Mouse (Mus musculus): ENCODE measurements at regions not wholly inside any gene's neighbourhood (a gene's known extent, or its start where the extent isn't known, plus 50 kb on each side); places are given as distances from the start of the nearest gene placed in this dataset.

- TF ChIP-seq E2F4 (IDR thresholded peaks at IDR 0.05; ENCODE audit: insufficient read depth) (no peak), POLR2A (IDR thresholded peaks at IDR 0.05; ENCODE audit: insufficient read length, low read depth) (no peak), MYOG (IDR thresholded peaks at IDR 0.05; ENCODE audit: control insufficient read depth in 1 of 3, insufficient read depth in 1 of 3, insufficient read length in 2 of 3, low read depth in 2 of 3) (no peak), CEBPB (IDR thresholded peaks at IDR 0.05; ENCODE audit: insufficient read depth, poor library complexity, severe bottlenecking) (no peak), TCF12 (IDR thresholded peaks at IDR 0.05; ENCODE audit: insufficient read depth, poor library complexity, severe bottlenecking) (no peak), SRF (IDR thresholded peaks at IDR 0.05; ENCODE audit: control insufficient read depth, insufficient read length, low read depth) (no peak)
These were observed 107.1 kb downstream of the Rpl36a-ps1 start for GRCm38 (mm10) chr14:98886982-98887381.

Data from myocyte (in vitro differentiated cells).